Mouse (Mus musculus) G1E (cell line): ENCODE results near the gene Pim1. TPM values are rescaled to one million over a fixed set of nuclear protein-coding genes. Genes with fewer than 3 reads are reported as not detected.
"Not testable (repeated sequence)": the region's sequence is repeated elsewhere in the genome, so short reads cannot be mapped to it uniquely, and the experiment has no call there.

ENCODE experiments used
- ATAC-seq: 2 replicates; pipeline ENCODE4 v1.8.0; 2016; ENCODE audit warnings: mild to moderate bottlenecking; ENCODE audit not compliant: insufficient number of reproducible peaks, poor library complexity, low FRiP score, severe bottlenecking; ENCODE audit errors: extremely low read depth
- DNase-seq: peaks from one replicate; pipeline ENCODE4 v3.0.0; 2012; ENCODE audit warnings: low spot score
- H3K27me3 ChIP-seq: 2 replicates; pipeline ENCODE4 v1.6.1; 2012; ENCODE audit warnings: mild to moderate bottlenecking, low read length, inconsistent platforms; ENCODE audit not compliant: insufficient read depth
- H3K36me3 ChIP-seq: replicated peaks from 2 replicates; pipeline ENCODE3; 2012; ENCODE audit warnings: mild to moderate bottlenecking, inconsistent platforms
- H3K4me1 ChIP-seq: 2 replicates; pipeline ENCODE4 v1.6.1; 2012; ENCODE audit warnings: low read depth, low read length, inconsistent platforms, mixed read lengths; ENCODE audit not compliant: insufficient read depth
- H3K4me3 ChIP-seq: 2 replicates; pipeline ENCODE4 v1.5.1; 2012; ENCODE audit warnings: low read depth, mild to moderate bottlenecking, inconsistent platforms, low read length, moderate library complexity, mixed read lengths
- H3K9me3 ChIP-seq: replicated peaks from 2 replicates; pipeline ENCODE4 v1.6.1; 2012; ENCODE audit warnings: inconsistent platforms
- CTCF ChIP-seq: IDR thresholded peaks from 2 replicates; pipeline ENCODE4 v1.5.1; 2012; ENCODE audit warnings: low read depth, low read length, inconsistent platforms, mixed read lengths
- GATA1 ChIP-seq: IDR thresholded peaks from 2 replicates; pipeline ENCODE4 v1.6.1; 2012; ENCODE audit warnings: borderline replicate concordance, low read length, inconsistent platforms, mixed read lengths
- GATA2 ChIP-seq: IDR thresholded peaks from 2 replicates; pipeline ENCODE4 v1.6.1; 2012; ENCODE audit warnings: low read depth, low read length, inconsistent platforms, borderline replicate concordance
- POLR2AphosphoS5 ChIP-seq: IDR thresholded peaks from 2 replicates; pipeline ENCODE4 v1.6.1; 2012; ENCODE audit warnings: low read depth, low read length, inconsistent platforms; ENCODE audit not compliant: insufficient replicate concordance
- TAL1 ChIP-seq: conservative IDR thresholded peaks from 2 replicates; pipeline ENCODE4 v1.6.1; 2012; ENCODE audit warnings: low read depth, low read length, inconsistent platforms, mixed read lengths
- polyA plus RNA-seq: library from polyadenylated mRNA; stranded (reverse); fragments of >175 nt; gene quantifications from 2 replicates; pipeline ENCODE4 v1.2.3, GENCODE M21; 2012
- total RNA-seq, 2 experiments: library from RNA; stranded (forward) in 1 of 2; stranded (reverse) in 1 of 2; fragments of 200-1000 nt in 1 of 2; fragments of >200 nt in 1 of 2; fragmentation: Nextera tagmentation in 1 of 2; gene quantifications; 2 replicates each; pipeline ENCODE4 v1.2.3; 2014 to 2017

The Pim1 gene
- total and polyA plus RNA-seq, 3 experiments = 123 to 174 (median 151) TPM

- ATAC-seq = no peak
- peaks cover 68% of the 10 kb centered on the region for H3K4me1 ChIP-seq
Measured at GRCm38 (mm10) chr17:29502669-29503665, 12.4 kb downstream of the Pim1 start.

GRCm38 (mm10) chr17:29503700-29504099, 13.1 kb downstream of the Pim1 start:
- Histone ChIP-seq H3K4me3 (no peak overlapping the region), H3K9me3 (peaks cover 4% of the 10 kb centered on the region), H3K27me3 (no peaks in the 10 kb centered on the region), H3K4me1 (peaks cover 67% of the 10 kb centered on the region), H3K36me3 (no peaks in the 10 kb centered on the region)
- DNase-seq (no peak), ATAC-seq (no peak)
- TF ChIP-seq TAL1 = no peak
- TF ChIP-seq CTCF = no peak
- no peak for TF ChIP-seq POLR2AphosphoS5
- TF ChIP-seq GATA2 = no peak
- no peak for TF ChIP-seq GATA1

More at GRCm38 (mm10) chr17:29502669-29503665, 12.4 kb downstream of the Pim1 start:
- H3K36me3 ChIP-seq = no peaks in the 10 kb centered on the region
- no peak for DNase-seq
- no peak overlapping the region; the same call in 1 of the 2 replicates for H3K4me3 ChIP-seq
- no peaks in the 10 kb centered on the region for H3K27me3 ChIP-seq
- TF ChIP-seq TAL1 = no peak
- no peak for TF ChIP-seq GATA1
- TF ChIP-seq CTCF = no peak
- no peak for TF ChIP-seq POLR2AphosphoS5
- no peak for TF ChIP-seq GATA2
- peaks cover 4% of the 10 kb centered on the region for H3K9me3 ChIP-seq

- H3K4me1 ChIP-seq = peaks cover 71% of the 10 kb centered on the region
Measured at GRCm38 (mm10) chr17:29508927-29509608, 18.5 kb downstream of the Pim1 start.

DNA sequence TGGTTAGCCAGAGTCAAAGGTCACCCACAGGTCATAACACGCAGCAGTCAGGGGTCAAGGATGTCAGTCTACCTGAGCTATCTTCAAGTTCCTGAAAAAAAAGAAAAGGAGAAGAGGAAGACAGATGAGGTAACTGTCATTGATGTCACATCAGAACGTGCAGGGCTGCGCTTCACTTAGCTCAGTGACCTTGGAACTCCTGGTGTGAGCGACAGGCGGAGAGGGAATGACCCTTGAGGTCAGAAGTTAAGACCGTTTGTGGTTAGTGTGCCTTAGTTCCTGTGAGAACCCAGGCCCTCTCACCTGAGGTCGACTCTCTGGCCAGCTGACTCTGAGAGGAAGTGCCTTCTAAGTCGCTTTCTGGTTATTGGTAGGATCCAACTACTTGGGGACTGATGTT, 20.1 kb downstream of the Pim1 start:
- Histone ChIP-seq H3K4me1 (peaks cover 74% of the 10 kb centered on the region), H3K27me3 (no peaks in the 10 kb centered on the region), H3K9me3 (no peaks in the 10 kb centered on the region), H3K4me3 (no peak overlapping the region), H3K36me3 (no peaks in the 10 kb centered on the region)
- ATAC-seq = no peak
- no peak for DNase-seq
- TF ChIP-seq TAL1 = no peak

More at GRCm38 (mm10) chr17:29508927-29509608, 18.5 kb downstream of the Pim1 start:
- DNase-seq (no peak), ATAC-seq (peak; percentile 22; the same call in 1 of the 2 replicates)
- TF ChIP-seq GATA2 = no peak
- Histone ChIP-seq H3K36me3 (no peaks in the 10 kb centered on the region), H3K9me3 (no peaks in the 10 kb centered on the region; the same call in 1 of the 2 replicates), H3K27me3 (no peaks in the 10 kb centered on the region), H3K4me3 (no peak overlapping the region)

GRCm38 (mm10) chr17:29513044-29513730, 22.6 kb downstream of the Pim1 start:
- TF ChIP-seq GATA2 (no peak), TAL1 (no peak), CTCF (peak; percentile 69; the same call in 1 of the 2 replicates), POLR2AphosphoS5 (no peak)
- peak; percentile 54 for DNase-seq
- peak; percentile 66 for ATAC-seq
- Histone ChIP-seq H3K36me3 (no peaks in the 10 kb centered on the region), H3K4me1 (peaks cover 66% of the 10 kb centered on the region), H3K4me3 (no peak overlapping the region), H3K27me3 (no peaks in the 10 kb centered on the region), H3K9me3 (no peaks in the 10 kb centered on the region)

- DNase-seq (peak; percentile 49), ATAC-seq (no peak)
- Histone ChIP-seq H3K9me3 (peaks cover 4% of the 10 kb centered on the region; the same call in 1 of the 2 replicates), H3K36me3 (no peaks in the 10 kb centered on the region), H3K27me3 (no peaks in the 10 kb centered on the region), H3K4me3 (no peak overlapping the region), H3K4me1 (peaks cover 63% of the 10 kb centered on the region)
- TF ChIP-seq CTCF (peak; percentile 79), GATA2 (no peak), GATA1 (no peak), TAL1 (no peak), POLR2AphosphoS5 (no peak)
Measured at GRCm38 (mm10) chr17:29514435-29514834, 23.9 kb downstream of the Pim1 start.

DNA sequence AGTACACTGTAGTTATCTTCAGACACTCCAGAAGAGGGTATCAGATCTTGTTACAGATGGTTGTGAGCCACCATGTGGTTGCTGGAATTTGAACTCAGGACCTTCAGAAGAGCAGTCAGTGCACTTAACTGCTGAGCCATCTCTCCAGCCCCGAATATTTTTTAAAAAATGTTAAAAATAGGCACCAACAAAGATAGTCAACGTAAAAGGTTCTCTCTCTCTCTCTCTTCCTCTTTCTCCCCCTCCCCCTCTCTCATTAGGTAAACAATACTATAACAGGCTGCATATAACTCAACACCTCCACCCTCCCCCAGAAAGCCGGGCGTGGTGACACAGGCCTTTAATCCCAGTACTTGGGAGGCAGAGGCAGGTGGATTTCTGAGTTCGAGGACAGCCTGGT, 28.1 kb downstream of the Pim1 start:
- not testable (repeated sequence) for DNase-seq, ATAC-seq, H3K27me3 ChIP-seq, H3K4me3 ChIP-seq, H3K36me3 ChIP-seq, H3K9me3 ChIP-seq
- H3K4me1 ChIP-seq = peaks cover 34% of the 10 kb centered on the region
